Mouse (Mus musculus) thymus, postnatal 0 days (tissue): ENCODE results near the gene 4930595D18Rik. TPM values are rescaled to one million over a fixed set of nuclear protein-coding genes. Genes with fewer than 3 reads are reported as not detected.

ENCODE experiments used
- DNase-seq: peaks from one replicate; pipeline ENCODE4 v3.0.0-alpha.2; 2015; ENCODE audit warnings: low spot score
- polyA plus RNA-seq: library from polyadenylated mRNA; unstranded; fragments of >200 nt; fragmentation: Nextera tagmentation; extraction: Ambion mirVana; gene quantifications from 2 replicates; pipeline ENCODE4 v1.2.1, GENCODE M21; 2015

The 4930595D18Rik gene
- polyA plus RNA-seq, 1 experiment from 2014 or later, result 0.34 TPM

GRCm38 (mm10) chr12:111165831-111166591 is 18.3 kb downstream of the 4930595D18Rik start, which contains the start of gene Traf3:
Gene Traf3, plus strand, starts transcription at chr12:111166370.
- DNase-seq, result peak; percentile 85

- DNase-seq, result peak; percentile 52
Observed at GRCm38 (mm10) chr12:111165146-111165812, 19.0 kb downstream of the 4930595D18Rik start.

GRCm38 (mm10) chr12:111164310-111164751 is 20.0 kb downstream of the 4930595D18Rik start:
- DNase-seq, result peak; percentile 90

- DNase-seq, result no peak
Observed at GRCm38 (mm10) chr12:111162312-111163061, 21.8 kb downstream of the 4930595D18Rik start.

GRCm38 (mm10) chr12:111161943-111162311 is 22.4 kb downstream of the 4930595D18Rik start:
- DNase-seq, result no peak

DNA sequence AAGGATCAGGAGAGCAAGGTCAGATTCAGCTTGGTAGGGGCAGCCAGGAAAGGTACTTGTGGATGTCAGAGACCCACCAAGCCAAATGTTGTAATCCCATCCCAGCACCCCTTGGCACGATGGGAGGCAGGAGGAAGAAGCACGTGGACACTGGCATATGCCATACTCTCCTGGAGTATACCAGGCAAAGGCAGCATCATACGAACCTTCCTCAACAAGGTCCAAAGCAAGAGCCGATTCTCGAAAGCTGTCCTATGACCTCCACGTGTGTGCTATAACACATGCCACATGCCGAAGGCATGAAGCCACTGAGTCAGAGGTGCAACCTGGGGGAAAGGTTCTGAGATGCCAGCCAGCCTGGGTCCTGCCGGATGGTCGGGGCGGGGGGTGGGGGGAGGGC is 23.4 kb downstream of the 4930595D18Rik start:
- no peak for DNase-seq

- peak; percentile 77 for DNase-seq
Observed at GRCm38 (mm10) chr12:111159659-111160428, 24.4 kb downstream of the 4930595D18Rik start.

DNA sequence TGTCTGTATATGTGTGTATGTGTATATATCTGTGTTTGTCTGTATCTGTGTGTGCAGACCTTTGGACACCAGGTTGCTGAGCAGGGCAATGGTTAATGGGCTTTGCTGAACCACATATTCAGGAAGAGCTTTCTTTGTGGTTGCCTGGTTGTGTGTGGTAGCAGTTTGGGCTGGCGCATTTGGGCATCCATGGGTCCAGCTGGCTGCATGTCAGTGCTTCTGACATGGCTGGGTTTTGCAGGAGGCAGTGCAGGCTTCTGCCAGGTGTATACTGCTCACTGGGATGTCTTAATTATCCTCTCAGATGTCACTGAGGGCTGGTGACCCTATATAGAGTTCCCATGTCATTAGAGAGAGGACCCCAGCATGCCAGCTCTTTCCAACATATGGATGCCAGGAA is 28.5 kb downstream of the 4930595D18Rik start:
- no peak for DNase-seq

DNA sequence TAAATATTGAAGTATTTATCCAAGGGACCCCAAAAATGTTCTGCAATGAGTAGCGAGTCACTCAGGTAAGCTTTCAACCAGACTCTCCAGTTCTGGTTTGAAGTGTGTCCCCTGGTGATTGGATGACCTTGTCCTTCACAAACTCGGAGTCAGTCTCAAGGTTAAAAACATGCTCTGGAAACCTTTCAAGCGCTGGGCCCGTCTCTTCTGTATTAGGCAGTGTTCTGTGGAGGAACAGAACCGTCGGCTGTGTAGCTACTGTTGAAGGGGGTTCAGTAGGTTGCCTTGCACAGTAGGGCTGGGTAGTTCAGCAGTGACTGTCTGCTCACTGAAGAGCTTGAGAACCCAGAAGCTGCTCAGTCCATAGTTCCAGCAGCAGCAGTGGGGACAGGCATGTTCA is 29.6 kb downstream of the 4930595D18Rik start:
- DNase-seq, result no peak

DNA sequence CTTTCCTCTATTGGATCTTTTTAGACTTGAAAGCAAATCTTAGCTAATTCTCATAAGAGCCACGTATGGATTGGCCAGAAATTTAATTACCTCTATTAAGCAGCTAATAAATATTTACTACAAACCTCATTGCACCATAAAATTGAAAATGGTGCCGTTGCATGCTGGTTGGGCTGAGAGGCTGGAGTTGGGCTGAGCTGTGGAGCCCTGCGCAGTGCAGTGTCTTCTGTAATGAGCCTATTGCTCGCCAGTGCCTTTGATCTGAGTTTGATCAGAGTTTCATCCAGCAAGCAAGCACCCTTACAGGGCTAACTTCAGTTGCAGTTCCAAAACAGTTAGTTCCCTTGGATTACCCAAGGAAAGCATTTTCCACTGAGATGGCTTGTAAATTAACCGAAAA is 30.3 kb downstream of the 4930595D18Rik start:
- DNase-seq, result no peak

DNA sequence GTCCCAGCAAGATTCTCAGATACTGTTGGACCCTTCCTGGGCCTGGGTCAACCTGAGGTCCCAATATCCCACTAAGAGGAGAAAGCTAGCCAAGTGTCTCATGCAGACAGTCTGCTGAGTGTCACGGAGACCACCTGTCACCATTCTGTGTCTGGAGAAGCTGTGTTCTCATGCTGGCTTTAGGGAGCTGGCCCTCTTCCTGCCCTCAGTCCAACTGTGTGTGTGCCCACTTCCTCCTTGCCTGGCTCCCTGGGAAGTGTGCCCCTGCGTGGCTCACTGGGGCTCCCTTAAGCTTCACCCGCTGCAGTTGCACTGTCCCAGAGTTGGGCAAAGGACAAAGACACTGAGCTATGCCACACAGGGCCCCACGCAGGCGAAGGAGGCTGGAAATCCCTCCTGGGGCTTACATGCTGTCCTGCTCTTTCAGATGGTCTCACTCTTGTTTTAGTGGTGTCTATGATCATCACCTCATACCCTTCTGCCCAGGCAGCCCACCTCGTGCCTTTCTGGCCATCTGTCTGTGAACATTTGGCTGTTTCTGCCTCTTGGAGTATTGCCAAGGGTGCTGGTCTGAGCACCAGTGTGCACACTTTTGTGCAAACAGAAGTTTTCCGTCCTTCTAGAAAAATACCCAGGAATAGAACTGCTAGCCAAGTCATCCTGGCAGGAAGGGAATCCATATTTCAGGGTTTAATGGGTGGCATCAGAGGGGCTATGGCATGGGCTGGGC is 31.1 kb downstream of the 4930595D18Rik start:
- DNase-seq, result no peak

DNA sequence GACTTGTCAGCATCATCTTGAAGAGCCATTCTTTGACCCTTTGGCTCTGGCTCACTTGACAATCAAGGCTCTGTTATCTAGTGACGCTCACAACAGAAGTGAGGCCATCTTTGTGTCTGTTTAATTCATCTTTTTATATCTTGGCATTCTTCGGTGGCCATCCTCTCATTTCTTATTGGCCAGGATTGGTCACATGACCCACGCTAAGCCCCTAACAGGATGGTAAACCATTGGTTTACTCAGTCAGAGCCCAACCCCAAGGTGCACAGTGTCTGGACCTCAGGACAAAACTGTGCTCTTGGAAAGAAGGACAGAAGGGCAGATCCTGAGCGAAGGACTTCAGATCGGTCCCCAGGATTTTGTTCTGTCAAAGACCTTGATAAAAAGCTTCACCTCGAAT is 31.7 kb downstream of the 4930595D18Rik start:
- no peak for DNase-seq

DNA sequence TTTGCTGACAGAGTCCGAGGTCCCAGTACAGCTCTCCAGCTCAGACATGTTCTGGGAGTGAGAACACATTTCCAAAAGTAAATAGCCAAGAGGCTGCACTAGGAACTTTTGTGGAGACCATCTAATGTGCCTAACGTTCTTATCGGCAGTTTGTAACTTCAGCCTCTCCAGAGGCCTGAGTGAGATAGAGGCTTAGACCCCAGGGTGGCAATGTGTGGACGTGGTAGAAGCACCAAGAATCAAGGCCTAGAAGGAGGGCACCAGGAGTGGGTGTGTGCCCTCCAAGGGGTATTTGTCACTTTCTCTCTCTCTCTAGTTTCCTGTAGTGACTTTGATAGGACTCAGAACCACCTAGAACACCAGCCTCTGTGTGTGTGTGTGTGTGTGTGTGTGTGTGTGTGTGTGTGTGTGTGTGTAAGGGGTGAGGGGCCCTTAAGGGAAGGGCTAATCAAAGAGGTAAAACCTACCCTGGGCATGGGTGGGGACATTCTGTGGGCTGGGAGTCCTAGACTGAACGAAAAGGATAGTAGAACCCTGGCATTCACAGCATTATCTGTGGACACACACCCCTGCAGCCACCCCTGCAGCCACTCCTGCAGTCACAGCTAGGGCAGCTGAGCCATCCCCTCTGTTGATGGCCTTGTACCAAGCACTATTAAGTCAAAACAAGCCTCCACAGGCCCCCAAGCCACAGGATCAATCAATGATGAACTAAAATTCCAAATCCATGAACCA is 32.7 kb downstream of the 4930595D18Rik start:
- no peak for DNase-seq

DNA sequence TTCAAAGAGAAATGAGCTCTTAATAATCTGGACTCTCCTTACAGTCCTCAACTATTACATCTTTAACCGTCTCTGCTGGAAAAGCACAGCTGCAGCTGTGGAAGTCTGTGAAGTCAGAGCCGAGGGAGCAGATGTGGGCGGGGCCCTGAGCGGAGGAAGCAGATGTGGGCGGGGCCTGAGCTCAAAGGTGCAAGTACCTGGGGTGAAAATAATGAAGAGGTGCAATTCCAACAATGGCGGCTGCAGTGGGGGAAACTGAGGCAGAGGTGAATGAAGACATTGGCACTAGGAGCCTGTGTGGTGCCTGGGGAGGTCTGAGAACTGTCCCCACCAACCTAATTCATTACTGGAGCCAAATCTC is 34.1 kb downstream of the 4930595D18Rik start:
- DNase-seq, result peak; percentile 64

GRCm38 (mm10) chr12:111149495-111150235 is 34.6 kb downstream of the 4930595D18Rik start:
- no peak for DNase-seq

DNA sequence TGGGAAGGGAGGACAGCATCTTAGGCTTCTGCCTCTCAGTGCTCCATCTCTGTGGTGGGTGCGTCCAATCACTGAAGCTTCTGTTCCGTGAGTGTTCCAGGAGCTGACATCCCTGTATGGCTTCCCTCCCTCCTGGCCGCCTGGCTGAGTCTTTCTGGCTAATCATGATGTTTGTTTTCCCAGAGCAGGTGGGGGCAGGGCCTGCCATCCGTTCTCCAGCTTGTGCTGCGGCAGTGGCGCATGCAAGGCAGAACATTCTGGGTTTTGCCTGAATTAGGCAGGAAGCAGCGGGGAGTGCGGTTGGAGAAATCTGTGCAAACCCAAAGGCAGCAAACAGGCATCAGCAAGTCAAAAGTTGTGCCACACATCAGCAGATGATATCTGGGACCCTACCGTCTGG is 39.0 kb downstream of the 4930595D18Rik start:
- no peak for DNase-seq

DNA sequence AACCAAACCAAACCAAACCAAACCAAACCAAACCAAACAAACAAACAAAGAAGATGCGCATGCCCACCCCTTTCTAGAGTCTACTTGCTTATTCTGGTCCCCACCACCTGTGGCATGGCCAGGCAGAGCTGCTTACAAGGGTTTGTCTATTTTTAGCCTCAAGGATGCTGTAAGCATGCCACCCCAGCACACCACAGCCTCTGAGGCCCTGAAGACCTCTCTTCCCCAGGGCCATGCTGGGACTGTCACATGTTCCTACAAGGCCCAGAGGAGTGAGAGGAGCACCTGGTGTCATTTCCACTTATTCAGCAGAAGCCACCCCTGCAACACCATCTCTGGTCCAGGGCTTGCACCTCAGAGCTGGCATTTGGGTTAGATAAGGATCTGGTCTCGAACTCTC is 39.7 kb downstream of the 4930595D18Rik start:
- no peak for DNase-seq

DNA sequence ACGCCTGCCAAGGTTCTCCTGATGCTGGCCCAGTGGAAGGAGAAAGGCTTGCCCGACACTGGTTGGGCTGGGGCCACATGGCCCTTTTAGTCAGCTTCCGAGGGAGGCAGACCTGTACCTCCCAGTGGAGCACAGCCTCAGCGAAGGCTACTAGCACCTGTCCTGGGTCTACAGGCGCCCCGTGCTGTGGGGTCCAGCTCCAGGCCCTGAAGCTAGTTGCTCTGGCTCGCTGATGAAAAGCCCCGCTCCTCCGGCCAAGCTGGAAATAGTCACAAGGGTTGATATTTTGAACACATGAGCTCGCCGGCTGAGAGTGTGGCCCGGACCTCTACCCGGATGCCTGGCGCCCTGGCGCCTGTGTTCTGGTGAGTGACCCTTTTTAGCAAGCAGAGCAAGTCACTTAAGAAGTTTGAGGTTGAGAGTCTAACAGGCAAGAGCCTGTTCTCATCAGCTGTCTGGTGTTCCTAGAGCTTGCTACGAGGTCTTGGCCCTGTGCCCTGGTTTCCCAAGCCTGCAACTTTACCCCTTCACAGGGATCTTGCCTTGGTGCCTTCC is 40.7 kb downstream of the 4930595D18Rik start:
- no peak for DNase-seq

- peak; percentile 31 for DNase-seq
Observed at GRCm38 (mm10) chr12:111143005-111143508, 41.2 kb downstream of the 4930595D18Rik start.
